Mouse (Mus musculus) yolk sac, embryonic 10.5 days (tissue): Measurements from ENCODE around the gene Xpnpep1.

Experiments
- DNase-seq: peaks from one replicate; pipeline ENCODE4 v3.0.0-alpha.2; 2017; ENCODE audit warnings: low spot score

Gene Xpnpep1

DNA sequence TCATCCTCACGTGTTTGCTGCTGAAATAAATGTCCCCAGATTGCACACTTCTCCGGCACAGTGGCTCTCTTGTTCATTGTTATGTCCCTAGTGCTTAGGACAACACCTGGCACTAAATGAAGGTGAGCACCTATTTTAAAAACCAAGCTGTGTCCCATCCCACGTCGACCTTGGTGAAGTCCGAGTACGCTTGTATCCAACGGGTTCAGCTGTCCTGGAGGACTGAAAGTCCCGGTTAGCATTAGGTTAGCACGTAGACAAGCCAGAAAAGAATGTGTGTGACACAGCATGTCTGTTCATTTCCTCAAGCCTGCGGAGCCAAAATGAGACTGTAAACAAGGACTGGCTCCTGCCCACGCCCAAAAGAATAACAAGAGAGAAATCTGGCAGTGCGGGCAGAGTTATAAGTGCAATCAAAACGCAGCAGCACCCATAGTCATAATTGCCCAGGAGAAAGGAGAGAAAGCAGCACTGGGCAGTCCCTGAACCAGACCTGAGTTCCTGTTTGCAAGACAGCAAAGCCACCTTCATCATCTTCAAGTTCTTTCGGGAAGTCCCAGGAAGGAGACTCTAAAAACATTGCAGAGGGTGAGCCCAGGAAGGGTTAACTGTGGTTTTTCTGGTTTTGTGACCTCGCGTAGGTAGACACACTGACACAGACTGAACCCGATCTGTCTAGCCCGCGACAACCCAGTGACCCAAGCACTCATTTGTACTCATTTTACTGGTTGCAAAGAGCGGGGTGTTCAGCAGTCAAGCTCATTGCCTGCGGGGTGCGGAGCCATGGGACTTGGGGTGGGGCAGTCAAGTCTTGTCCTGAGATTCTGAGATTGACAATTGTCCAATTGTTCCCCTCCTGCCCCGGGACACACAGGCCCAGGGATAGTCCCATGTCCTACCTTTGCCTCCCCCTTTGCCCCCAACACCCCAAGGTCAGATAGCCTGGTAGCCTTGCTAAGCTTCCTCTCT lies at the start of gene Xpnpep1:
Gene Xpnpep1, minus strand, starts transcription at position 51 of the 969 bp plus-strand sequence.
- no peak for DNase-seq

DNA sequence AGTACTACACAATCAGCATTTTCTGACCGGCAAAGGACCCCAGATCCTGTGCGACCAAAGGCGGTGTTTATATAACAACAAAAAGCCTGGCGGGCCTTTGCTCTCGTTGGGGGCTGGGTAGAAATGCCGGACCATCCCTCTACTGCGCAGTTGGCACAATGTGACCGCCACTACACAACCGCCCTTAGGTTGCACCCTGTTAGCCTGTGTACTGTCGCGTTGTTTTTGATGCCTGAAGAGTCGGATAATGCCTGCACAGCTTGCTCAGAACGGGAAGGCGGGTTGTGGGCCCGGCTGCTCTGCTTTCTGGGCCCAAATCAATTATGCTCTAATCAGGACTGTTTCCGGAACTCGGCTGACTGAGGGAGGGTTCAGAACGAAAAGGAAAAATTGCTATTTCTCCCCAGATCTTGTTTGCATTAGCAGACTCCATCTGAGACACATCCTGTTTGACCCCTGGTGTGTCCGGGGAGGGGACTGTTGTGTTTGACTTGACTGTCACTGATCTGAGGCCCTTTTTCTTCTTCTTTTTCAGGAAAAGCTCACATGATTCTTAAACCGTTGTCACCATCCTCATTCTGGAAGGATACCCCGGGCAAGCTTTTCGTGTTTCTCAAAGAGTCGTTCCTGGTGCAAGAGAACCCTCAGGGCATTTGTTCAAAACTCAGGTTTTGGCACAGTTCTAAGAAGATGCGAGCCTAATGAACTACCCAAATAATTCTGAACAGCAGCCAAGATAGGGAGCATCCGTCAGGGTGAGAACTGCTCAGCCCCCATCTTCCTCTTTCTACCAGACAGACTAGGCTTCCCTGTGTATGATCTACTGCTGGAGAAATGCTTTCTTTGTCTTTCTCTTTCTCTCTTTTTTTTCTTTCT lies 47.5 kb upstream of the Xpnpep1 start:
- DNase-seq, result peak; percentile 59

- DNase-seq, result peak; percentile 34
These were observed 46.8 kb upstream of the Xpnpep1 start for GRCm38 (mm10) chr19:53086861-53087260.

DNA sequence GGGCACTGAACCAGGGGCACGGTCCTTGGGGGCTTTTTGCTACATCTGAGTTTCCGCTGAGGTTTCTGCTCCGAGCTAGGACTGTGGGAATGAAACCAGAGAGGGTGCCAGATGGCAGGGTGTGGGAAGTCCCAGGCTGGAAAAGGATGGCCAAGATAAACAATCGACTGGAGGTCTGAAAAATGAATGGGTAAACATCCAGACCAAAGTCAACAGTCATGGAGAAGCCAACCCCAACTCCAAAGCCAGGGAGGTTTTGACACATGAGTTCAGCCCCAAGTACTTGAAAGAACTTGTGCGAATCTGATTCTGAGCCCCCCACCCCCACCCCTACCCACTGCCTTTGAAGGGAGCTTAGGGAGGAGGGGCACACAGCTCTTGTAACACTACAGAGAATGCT lies 44.7 kb upstream of the Xpnpep1 start:
- DNase-seq, result peak; percentile 22

DNA sequence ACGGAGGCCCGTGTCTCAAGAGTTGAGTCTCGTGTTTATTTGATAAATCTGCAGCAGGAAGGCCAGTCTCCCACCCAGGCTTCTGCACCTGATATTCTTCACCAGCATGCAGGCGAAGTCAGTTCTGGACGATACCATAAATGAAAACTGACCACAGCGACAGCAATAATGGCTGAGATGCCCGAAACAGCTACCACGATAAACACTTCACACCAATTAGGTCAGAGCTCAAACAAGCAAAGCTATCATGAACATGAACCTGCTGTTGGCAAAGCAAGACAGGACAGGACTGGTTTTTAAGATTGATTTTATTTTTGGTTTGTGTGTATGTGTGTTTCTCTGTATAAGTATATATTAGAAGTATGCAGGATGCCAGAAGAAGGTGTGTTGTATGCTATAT lies 42.8 kb upstream of the Xpnpep1 start:
- no peak for DNase-seq

GRCm38 (mm10) chr19:53081339-53081738 lies 41.3 kb upstream of the Xpnpep1 start:
- DNase-seq, result no peak

DNA sequence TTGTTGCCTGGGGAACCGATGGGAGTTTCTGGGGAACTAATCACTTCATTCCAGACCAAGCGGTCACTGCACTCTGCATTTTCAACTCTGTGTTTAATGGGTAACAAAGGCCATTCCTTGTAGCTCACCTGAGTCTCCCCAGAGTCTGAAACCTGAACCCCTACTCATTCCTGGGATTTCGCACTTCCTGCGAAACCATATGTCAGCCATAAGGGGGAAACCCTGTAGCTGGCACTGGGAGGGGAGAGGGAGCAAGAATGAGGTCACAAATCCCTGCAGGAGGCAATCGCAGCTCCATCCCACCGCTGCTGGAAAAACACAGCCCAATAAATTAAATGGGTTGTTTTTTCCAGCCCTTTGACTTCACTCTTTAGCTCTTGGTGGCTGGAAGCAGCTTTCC lies 40.9 kb upstream of the Xpnpep1 start:
- DNase-seq, result peak; percentile 24

GRCm38 (mm10) chr19:53080487-53080886 lies 40.5 kb upstream of the Xpnpep1 start:
- no peak for DNase-seq

GRCm38 (mm10) chr19:53080026-53080425 lies 40.0 kb upstream of the Xpnpep1 start:
- DNase-seq, result peak; percentile 20

- no peak for DNase-seq
These were observed 38.5 kb upstream of the Xpnpep1 start for GRCm38 (mm10) chr19:53078271-53079085.

- no peak for DNase-seq
These were observed 37.3 kb upstream of the Xpnpep1 start for GRCm38 (mm10) chr19:53077278-53077677.

DNA sequence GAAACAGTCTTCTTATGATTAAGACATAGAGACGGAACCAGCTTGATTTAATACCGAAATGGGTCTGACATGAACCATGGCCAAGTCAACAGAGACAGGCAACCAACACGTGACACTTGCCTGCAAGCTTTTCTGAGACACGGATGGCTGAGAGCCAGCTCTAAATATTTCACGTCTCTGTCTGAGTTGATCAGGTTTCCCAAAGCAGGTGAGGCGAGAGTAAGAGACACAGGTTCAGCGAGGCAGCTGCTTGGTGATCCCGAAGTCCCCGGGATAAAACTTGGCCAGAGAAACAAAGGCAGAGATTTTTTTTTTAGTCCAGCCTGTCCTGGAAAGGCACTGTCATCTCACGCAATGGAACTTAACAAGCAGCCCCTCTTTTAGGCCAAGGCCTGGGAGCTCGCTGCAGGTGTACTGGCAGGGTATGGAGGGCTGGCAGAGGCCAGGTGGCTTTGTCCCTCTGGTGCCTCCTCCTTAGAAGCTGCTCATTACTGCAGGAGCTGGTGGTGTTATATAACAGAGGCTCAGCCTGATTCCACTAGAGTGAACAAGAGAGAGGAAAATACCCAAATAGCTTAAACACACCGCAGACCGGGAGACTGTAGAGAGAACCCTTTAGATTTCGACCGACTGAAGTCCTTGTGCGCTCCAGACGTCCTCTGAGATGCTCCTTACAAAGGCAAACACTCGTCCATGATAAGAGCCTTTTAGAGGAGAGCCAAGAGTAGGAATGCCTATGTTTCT lies 36.4 kb upstream of the Xpnpep1 start:
- no peak for DNase-seq

GRCm38 (mm10) chr19:53075896-53076237 lies 35.9 kb upstream of the Xpnpep1 start:
- no peak for DNase-seq

DNA sequence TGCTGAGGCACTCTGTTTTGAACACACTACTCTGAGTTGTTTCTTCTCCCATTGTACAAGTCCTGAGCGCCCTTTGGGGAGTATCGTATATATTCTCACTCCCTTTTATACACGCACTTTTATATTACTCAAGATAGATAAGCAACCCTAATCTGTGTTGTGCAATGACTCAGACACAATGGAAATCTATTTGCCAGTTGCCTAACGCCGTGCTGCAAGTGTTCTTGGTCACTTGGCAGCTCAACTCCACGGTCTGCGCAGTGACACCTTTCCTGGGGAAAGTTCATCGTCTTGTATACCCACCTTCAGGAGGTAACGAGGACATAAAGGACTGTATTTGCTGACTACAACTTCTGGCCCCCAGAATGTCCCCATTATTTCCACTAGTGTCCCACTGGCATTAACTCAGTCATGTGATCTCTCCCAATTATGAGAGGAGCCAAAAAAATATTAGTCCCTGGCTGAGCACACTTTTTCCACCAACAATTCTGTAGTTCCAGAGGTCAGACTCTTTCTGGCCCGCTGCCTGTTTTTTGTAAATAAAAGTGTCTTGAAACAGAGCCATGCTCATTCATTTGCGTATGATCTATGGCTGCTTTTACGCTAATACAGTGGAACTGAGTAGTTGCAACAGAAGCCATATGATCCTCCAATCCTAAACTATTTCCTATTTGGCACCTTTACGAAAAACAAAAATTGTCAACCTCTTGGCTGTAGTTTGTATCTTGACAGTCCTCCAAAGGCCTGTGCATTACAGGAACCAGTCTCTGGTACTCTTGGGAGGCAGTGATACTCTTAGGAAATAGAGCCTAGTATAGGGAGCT lies 35.1 kb upstream of the Xpnpep1 start:
- no peak for DNase-seq

GRCm38 (mm10) chr19:53073521-53073920 lies 33.5 kb upstream of the Xpnpep1 start:
- DNase-seq, result no peak

- DNase-seq, result no peak
These were observed 32.4 kb upstream of the Xpnpep1 start for GRCm38 (mm10) chr19:53072406-53072805.

DNA sequence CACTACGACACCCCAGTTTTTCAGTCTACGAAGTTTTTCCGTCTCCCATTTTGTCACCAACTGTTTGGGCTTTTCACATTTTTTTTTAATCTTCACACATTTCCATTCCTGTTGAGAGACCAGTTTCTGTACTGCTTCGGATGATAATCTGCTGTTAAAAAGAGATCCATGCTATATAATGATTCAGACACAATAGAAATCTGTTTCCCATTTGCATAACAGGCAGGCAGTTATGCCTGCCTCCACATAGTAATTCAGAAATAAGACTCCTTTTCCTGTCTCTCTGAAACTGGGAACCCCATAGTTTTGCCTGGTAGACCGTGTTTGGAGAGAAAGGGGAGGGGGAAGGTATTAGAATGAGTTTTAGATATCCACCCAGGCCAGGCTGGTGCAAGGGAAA lies 31.6 kb upstream of the Xpnpep1 start:
- DNase-seq, result no peak

GRCm38 (mm10) chr19:53070870-53071269 lies 30.9 kb upstream of the Xpnpep1 start:
- no peak for DNase-seq

DNA sequence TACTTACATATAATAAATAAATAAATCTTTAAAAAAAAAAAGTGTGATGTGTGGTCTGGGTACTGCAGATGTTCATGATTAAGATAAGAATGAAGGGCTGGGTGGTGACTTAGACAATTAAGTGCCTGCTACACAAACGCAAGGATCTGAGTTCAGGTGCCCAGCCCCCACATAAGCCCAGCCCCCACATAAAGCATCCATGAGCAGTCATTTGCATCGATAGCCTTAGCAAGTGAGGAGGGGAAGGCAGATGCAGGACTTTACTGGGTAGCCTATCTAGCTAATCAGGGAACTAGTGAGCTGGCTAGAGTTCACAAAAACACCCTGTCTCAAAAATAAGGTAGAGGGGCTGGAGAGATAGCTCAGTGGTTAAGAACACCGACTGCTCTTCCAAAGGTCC lies 29.4 kb upstream of the Xpnpep1 start:
- no peak for DNase-seq

DNA sequence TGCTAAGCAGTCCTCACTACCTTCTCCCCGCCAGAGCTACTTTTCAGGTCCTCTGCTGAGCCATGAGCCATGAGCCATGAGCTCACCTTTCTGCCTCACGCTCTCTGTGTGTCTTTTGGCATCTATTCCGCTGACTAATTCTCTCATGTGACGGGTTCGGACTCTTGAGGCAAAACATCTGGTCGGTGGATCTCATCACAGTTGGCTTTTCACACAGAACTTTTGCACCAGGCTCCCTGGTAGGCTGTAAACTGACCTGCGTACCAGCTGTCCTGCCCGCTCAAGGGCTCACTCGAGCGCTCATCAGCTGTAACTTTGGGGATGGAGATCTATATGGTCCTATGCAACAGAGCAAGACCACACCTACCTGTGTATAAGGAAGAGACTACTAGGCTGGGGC lies 26.9 kb upstream of the Xpnpep1 start:
- no peak for DNase-seq
